15 mouse cellular contexts compared by ENCODE assay signal in the genomic region with DNA sequence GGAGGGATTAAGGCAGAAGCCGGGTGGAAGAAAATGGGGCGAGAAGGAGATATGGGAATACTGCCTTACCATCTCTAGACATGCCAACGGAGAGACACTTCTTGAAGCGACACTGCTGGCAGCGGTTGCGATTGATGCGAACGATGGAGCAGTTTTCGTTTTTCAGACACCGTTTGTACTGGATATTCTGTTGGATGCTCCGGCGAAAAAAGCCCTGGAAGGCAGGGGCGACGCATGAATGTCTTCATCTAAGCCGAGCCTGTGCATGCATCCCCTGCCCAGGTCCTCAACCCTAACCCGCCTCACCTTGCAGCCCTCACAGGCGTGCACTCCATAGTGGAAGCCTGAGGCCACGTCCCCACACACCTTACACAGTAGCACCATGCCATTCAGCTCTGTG. TPM values are rescaled to one million over a fixed set of nuclear protein-coding genes. Genes with fewer than 3 reads are reported as not detected.
DNase-seq lines count a peak whose midpoint lies in the region; ATAC-seq lines count a peak whose summit lies in the region.
"Had no signal": no experiment of that assay in that cellular context is flagged by ENCODE, and none has a peak within 500 bp of the region (broad histone marks: within the 10 kb centered on the region; RNA-seq: fewer than 3 reads in every experiment).

No protein-coding gene starts in this region.

- 90% methylated on average over 18 of the region's 18 CpGs for WGBS in liver, embryonic 13.5 days (ENCODE audit: insufficient replicate concordance)
- whole genome bisulfite sequencing in heart, embryonic 11.5 days (ENCODE audit: insufficient replicate concordance): 91% methylated on average over 18 of the region's 18 CpGs
- WGBS in heart, embryonic 14.5 days: 91% methylated on average over 18 of the region's 18 CpGs

- intact Hi-C loops in heart, postnatal 14 days (cut with DNase I): loop anchor here (2.0 kb wide), 1 partner anchor 28 kb away; no protein-coding TSS in a partner anchor

- ATAC-seq in liver, embryonic 13.5 days (ENCODE audit: low read depth): no peak
- ATAC-seq in heart, embryonic 11.5 days (replicated peaks; ENCODE audit: insufficient number of reproducible peaks, low FRiP score, low TSS enrichment): no peak
- ATAC-seq in heart, embryonic 14.5 days (ENCODE audit: insufficient number of reproducible peaks, insufficient read depth, low FRiP score, low read depth): no peak
- ATAC-seq: activated CD4-positive, CD25-positive, alpha-beta regulatory T cell, adult 4 months; midbrain, embryonic 15.5 days had no signal

- no peak overlapping the region for H3K4me2 ChIP-seq in liver, embryonic 13.5 days
- peak overlapping the region; percentile 22; the same call in 1 of the 2 replicates for H3K4me2 ChIP-seq in heart, embryonic 11.5 days
- no peak overlapping the region for H3K4me2 ChIP-seq in heart, embryonic 14.5 days (ENCODE audit: low read length)
- H3K4me2 ChIP-seq: hindbrain, embryonic 14.5 days; midbrain, embryonic 15.5 days; neural tube, embryonic 12.5 days had no signal

- peak overlapping the region; percentile 78; the same call in 1 of the 2 replicates for H3K27ac ChIP-seq in liver, embryonic 13.5 days
- peak overlapping the region; percentile 87 for H3K27ac ChIP-seq in heart, embryonic 11.5 days (ENCODE audit: low read depth, low read length)
- peak overlapping the region; percentile 97 to 98; a peak in 3 of 4 replicates for H3K27ac ChIP-seq in heart, embryonic 14.5 days (replicated peaks in 1 of 2; ENCODE audit: control insufficient read depth in 1 of 2, insufficient read depth in 1 of 2, low read depth in 2 of 2, low read length in 2 of 2)
- H3K27ac ChIP-seq: hindbrain, embryonic 14.5 days; midbrain, embryonic 15.5 days; neural tube, embryonic 12.5 days had no signal

- no peaks in the 10 kb centered on the region for H3K9me3 ChIP-seq in liver, embryonic 13.5 days (replicated peaks)
- no peaks in the 10 kb centered on the region for H3K9me3 ChIP-seq in heart, embryonic 11.5 days (replicated peaks; ENCODE audit: control insufficient read depth, low read length)
- no peaks in the 10 kb centered on the region for H3K9me3 ChIP-seq in heart, embryonic 14.5 days (ENCODE audit: control insufficient read depth, low read length)
- H3K9me3 ChIP-seq: midbrain, embryonic 15.5 days; neural tube, embryonic 12.5 days had no signal

- 0 out of 2 replicates have a peak overlapping the region, but pooled peaks have one; percentile 12 for H3K9ac ChIP-seq in liver, embryonic 13.5 days
- no peak overlapping the region for H3K9ac ChIP-seq in heart, embryonic 11.5 days (ENCODE audit: low read depth, low read length)
- H3K9ac ChIP-seq in heart, embryonic 14.5 days (ENCODE audit: low read length): no peak overlapping the region; the same call in 1 of the 2 replicates
- H3K9ac ChIP-seq: hindbrain, embryonic 14.5 days; midbrain, embryonic 15.5 days; neural tube, embryonic 12.5 days had no signal

- no peaks in the 10 kb centered on the region for H3K27me3 ChIP-seq in liver, embryonic 13.5 days
- H3K27me3 ChIP-seq in heart, embryonic 11.5 days (ENCODE audit: control insufficient read depth, insufficient read depth, low read length): no peaks in the 10 kb centered on the region
- no peaks in the 10 kb centered on the region for H3K27me3 ChIP-seq in heart, embryonic 14.5 days (ENCODE audit: control insufficient read depth, insufficient read depth, low read length)
- H3K27me3 ChIP-seq: midbrain, embryonic 15.5 days; neural tube, embryonic 12.5 days had no signal

- peaks cover 98% of the 10 kb centered on the region for H3K4me1 ChIP-seq in liver, embryonic 13.5 days (replicated peaks)
- H3K4me1 ChIP-seq in heart, embryonic 11.5 days (ENCODE audit: control insufficient read depth, insufficient read depth, low read length): peaks cover 79% of the 10 kb centered on the region
- peaks cover 63 to 88% of the 10 kb centered on the region in 2 experiments for H3K4me1 ChIP-seq in heart, embryonic 14.5 days (ENCODE audit: control insufficient read depth in 2 of 2, insufficient read depth in 2 of 2, low read length in 2 of 2)

- H3K4me3 ChIP-seq in liver, embryonic 13.5 days (replicated peaks): no peak overlapping the region
- H3K4me3 ChIP-seq in heart, embryonic 11.5 days (ENCODE audit: low read depth, low read length): no peak overlapping the region
- no peak overlapping the region for H3K4me3 ChIP-seq in heart, embryonic 14.5 days (ENCODE audit: control insufficient read depth in 1 of 2, insufficient read depth in 1 of 2, low read depth in 1 of 2, low read length in 2 of 2)
- H3K4me3 ChIP-seq: erythroblast, embryonic 14.5 days; midbrain, embryonic 15.5 days; neural tube, embryonic 12.5 days had no signal

- H3K36me3 ChIP-seq in liver, embryonic 13.5 days: peaks cover 16% of the 10 kb centered on the region; the same call in 1 of the 2 replicates
- H3K36me3 ChIP-seq in heart, embryonic 11.5 days (ENCODE audit: control insufficient read depth, insufficient read depth, low read length): peaks cover 6% of the 10 kb centered on the region; the same call in 1 of the 2 replicates
- H3K36me3 ChIP-seq in heart, embryonic 14.5 days (ENCODE audit: control insufficient read depth, insufficient read depth, low read length): peaks cover 35% of the 10 kb centered on the region

- DNase-seq in heart, adult 11 months: peak; percentile 96
- DNase-seq in heart, postnatal 14 days: no peak
- DNase-seq in liver, embryonic 13.5 days: no peak
- DNase-seq in liver: no peak
- no peak for DNase-seq in embryo, embryonic 11 days
- no peak for DNase-seq in thymus, adult 18-20 months
- DNase-seq: cerebellum, adult 8-10 months; retina, postnatal 1 day had no signal

RNA-seq across cellular contexts. Expression of a gene that starts 4.0 kb away (rescaled TPM):
- 10 to 100 TPM; 20.7 to 31.5 TPM for total RNA-seq in heart, postnatal 14 days (2021)
- 0.59 and 1.0 TPM in 2 replicates for polyA plus RNA-seq in liver, embryonic 13.5 days (2015; fragmentation: Nextera tagmentation; extraction: Ambion mirVana)
- polyA plus RNA-seq in heart, embryonic 11.5 days (2014; fragmentation: Nextera tagmentation; extraction: Ambion mirVana): 5.6 and 6.4 TPM in 2 replicates
- polyA plus RNA-seq in heart, embryonic 14.5 days (2014; fragmentation: Nextera tagmentation; extraction: Ambion mirVana): 6.0 and 6.4 TPM in 2 replicates

RNA-seq across cellular contexts. Expression of a gene that starts 24.2 kb away (rescaled TPM):
- 10 to 100 TPM; 71.2 to 71.8 TPM for total RNA-seq in heart, postnatal 14 days (2021)
- 6.8 and 6.9 TPM in 2 replicates for polyA plus RNA-seq in liver, embryonic 13.5 days (2015; fragmentation: Nextera tagmentation; extraction: Ambion mirVana)
- 15.9 and 17.1 TPM in 2 replicates for polyA plus RNA-seq in heart, embryonic 11.5 days (2014; fragmentation: Nextera tagmentation; extraction: Ambion mirVana)
- 13.3 and 15.3 TPM in 2 replicates for polyA plus RNA-seq in heart, embryonic 14.5 days (2014; fragmentation: Nextera tagmentation; extraction: Ambion mirVana)

RNA-seq across cellular contexts. Expression of a gene that starts 30.7 kb away (rescaled TPM):
- 100 to 1,000 TPM; 123 to 130 TPM for total RNA-seq in heart, postnatal 14 days (2021)
- 8.8 and 9.8 TPM in 2 replicates for polyA plus RNA-seq in liver, embryonic 13.5 days (2015; fragmentation: Nextera tagmentation; extraction: Ambion mirVana)
- 32.2 and 35.7 TPM in 2 replicates for polyA plus RNA-seq in heart, embryonic 11.5 days (2014; fragmentation: Nextera tagmentation; extraction: Ambion mirVana)
- 45.3 and 55.6 TPM in 2 replicates for polyA plus RNA-seq in heart, embryonic 14.5 days (2014; fragmentation: Nextera tagmentation; extraction: Ambion mirVana)

RNA-seq across cellular contexts. Expression of a gene that starts 33.6 kb away (rescaled TPM):
- total RNA-seq in heart, postnatal 14 days (2021): 10 to 100 TPM; 23.6 to 25.0 TPM
- 13.3 and 16.1 TPM in 2 replicates for polyA plus RNA-seq in liver, embryonic 13.5 days (2015; fragmentation: Nextera tagmentation; extraction: Ambion mirVana)
- 22.2 and 28.5 TPM in 2 replicates for polyA plus RNA-seq in heart, embryonic 11.5 days (2014; fragmentation: Nextera tagmentation; extraction: Ambion mirVana)
- 22.6 and 22.9 TPM in 2 replicates for polyA plus RNA-seq in heart, embryonic 14.5 days (2014; fragmentation: Nextera tagmentation; extraction: Ambion mirVana)

RNA-seq across cellular contexts. Expression of a gene that starts 41.9 kb away (rescaled TPM):
- total RNA-seq in heart, postnatal 14 days (2021): 10 to 100 TPM; 49.5 to 49.8 TPM
- polyA plus RNA-seq in liver, embryonic 13.5 days (2015; fragmentation: Nextera tagmentation; extraction: Ambion mirVana): 27.6 and 36.0 TPM in 2 replicates
- 31.6 and 42.1 TPM in 2 replicates for polyA plus RNA-seq in heart, embryonic 11.5 days (2014; fragmentation: Nextera tagmentation; extraction: Ambion mirVana)
- polyA plus RNA-seq in heart, embryonic 14.5 days (2014; fragmentation: Nextera tagmentation; extraction: Ambion mirVana): 28.5 and 31.0 TPM in 2 replicates
